Mouse (Mus musculus) MEL (cell line): ENCODE measurements around the gene Cdkn2a. TPM values are rescaled to one million over a fixed set of nuclear protein-coding genes. Genes with fewer than 3 reads are reported as not detected.

Experiments used
- DNase-seq: peaks from one replicate; pipeline ENCODE4 v3.0.0; 2011; ENCODE audit warnings: low read depth, low spot score
- H3K27ac ChIP-seq: 2 replicates; pipeline ENCODE4 v1.5.1; 2012; ENCODE audit warnings: low read depth, mild to moderate bottlenecking, control low read depth, low read length, moderate library complexity; ENCODE audit not compliant: control insufficient read depth
- H3K27me3 ChIP-seq, 2 experiments: fragments of 150-350 bp in 1 of 2; sonication (generic) in 1 of 2; 2 replicates each; pipeline ENCODE4 v1.6.1; 2012; ENCODE audit warnings: low read length in 2 of 2, mild to moderate bottlenecking in 2 of 2, improper control_type of control experiment in 1 of 2, moderate library complexity in 1 of 2; ENCODE audit not compliant: insufficient read depth in 2 of 2, control insufficient read depth in 1 of 2
- H3K36me3 ChIP-seq, 2 experiments: 2 replicates each; pipeline ENCODE4 v1.6.1; 2012 to 2014; ENCODE audit warnings: low read length in 2 of 2, improper control_type of control experiment in 1 of 2, inconsistent platforms in 1 of 2, mild to moderate bottlenecking in 1 of 2; ENCODE audit not compliant: insufficient read depth in 2 of 2, control insufficient read depth in 1 of 2
- H3K4me1 ChIP-seq, 2 experiments: fragments of 150-350 bp in 1 of 2; sonication (generic) in 1 of 2; 2 replicates each; pipeline ENCODE4 v1.6.1; 2012; ENCODE audit warnings: low read length in 2 of 2, improper control_type of control experiment in 1 of 2, mild to moderate bottlenecking in 1 of 2; ENCODE audit not compliant: insufficient read depth in 2 of 2, control insufficient read depth in 1 of 2
- H3K4me3 ChIP-seq, 2 experiments: fragments of 150-350 bp in 1 of 2; sonication (generic) in 1 of 2; 2 replicates each; pipeline ENCODE4 v1.5.1; 2012; ENCODE audit warnings: low read depth in 2 of 2, low read length in 2 of 2, mild to moderate bottlenecking in 2 of 2, moderate library complexity in 2 of 2, control low read depth in 1 of 2, improper control_type of control experiment in 1 of 2; ENCODE audit not compliant: control insufficient read depth in 1 of 2, insufficient read depth in 1 of 2
- H3K79me2 ChIP-seq: 2 replicates; pipeline ENCODE4 v1.6.1; 2012; ENCODE audit warnings: mild to moderate bottlenecking, low read length, moderate library complexity; ENCODE audit not compliant: control insufficient read depth, poor library complexity, insufficient read depth
- H3K9ac ChIP-seq: 2 replicates; pipeline ENCODE4 v1.6.1; 2012; ENCODE audit warnings: low read depth, mild to moderate bottlenecking, control low read depth, low read length, moderate library complexity; ENCODE audit not compliant: control insufficient read depth, poor library complexity, severe bottlenecking
- H3K9me3 ChIP-seq: fragments of 150-350 bp; sonication (generic); replicated peaks from 2 replicates; pipeline ENCODE4 v1.6.1; 2012; ENCODE audit warnings: mild to moderate bottlenecking, low read length, improper control_type of control experiment, moderate library complexity; ENCODE audit not compliant: insufficient read depth
- CHD1 ChIP-seq: IDR thresholded peaks from 2 replicates; pipeline ENCODE4 v1.6.1; 2012; ENCODE audit warnings: low read depth, mild to moderate bottlenecking, inconsistent platforms, low read length, improper control_type of control experiment
- CHD2 ChIP-seq: IDR thresholded peaks from 2 replicates; pipeline ENCODE4 v1.6.1; 2011; ENCODE audit warnings: low read length, improper control_type of control experiment
- CTCF ChIP-seq, 3 experiments: IDR thresholded peaks in 2 of 3; conservative IDR thresholded peaks in 1 of 3; 2 replicates each; pipeline ENCODE4 v1.5.1; 2011 to 2012; ENCODE audit warnings: low read length in 3 of 3, low read depth in 2 of 3, mild to moderate bottlenecking in 2 of 3, improper control_type of control experiment in 1 of 3, inconsistent platforms in 1 of 3, mixed read lengths in 1 of 3, moderate library complexity in 1 of 3; ENCODE audit not compliant: control insufficient read depth in 1 of 3, insufficient read depth in 1 of 3, poor library complexity in 1 of 3, severe bottlenecking in 1 of 3
- E2F4 ChIP-seq: IDR thresholded peaks from 2 replicates; pipeline ENCODE4 v1.6.1; 2011; ENCODE audit warnings: low read depth, low read length, improper control_type of control experiment, borderline replicate concordance
- ELF1 ChIP-seq: IDR thresholded peaks from 2 replicates; pipeline ENCODE4 v1.6.1; 2014; ENCODE audit warnings: low read depth, mild to moderate bottlenecking, inconsistent platforms, low read length, improper control_type of control experiment, moderate library complexity
- EP300 ChIP-seq, 2 experiments: IDR thresholded peaks; 2 replicates each; pipeline ENCODE4 v1.6.1; 2011; ENCODE audit warnings: improper control_type of control experiment in 2 of 2, low read length in 2 of 2, low read depth in 1 of 2, mild to moderate bottlenecking in 1 of 2
- ETS1 ChIP-seq: IDR thresholded peaks from 2 replicates; pipeline ENCODE4 v1.6.1; 2012; ENCODE audit warnings: low read depth, mild to moderate bottlenecking, inconsistent platforms, low read length, improper control_type of control experiment, moderate library complexity
- MAFK ChIP-seq: IDR thresholded peaks from 2 replicates; pipeline ENCODE4 v1.6.1; 2011; ENCODE audit warnings: low read depth, mild to moderate bottlenecking, low read length, improper control_type of control experiment, borderline replicate concordance
- MXI1 ChIP-seq: IDR thresholded peaks from 2 replicates; pipeline ENCODE4 v1.6.1; 2011; ENCODE audit warnings: mild to moderate bottlenecking, low read depth, low read length, improper control_type of control experiment
- NELFE ChIP-seq: IDR thresholded peaks from 2 replicates; pipeline ENCODE4 v1.6.1; 2011; ENCODE audit warnings: low read depth, low read length, improper control_type of control experiment
- NRF1 ChIP-seq: IDR thresholded peaks from 2 replicates; pipeline ENCODE4 v1.6.1; 2014; ENCODE audit warnings: low read depth, mild to moderate bottlenecking, inconsistent platforms, low read length, improper control_type of control experiment, moderate library complexity; ENCODE audit not compliant: poor library complexity, insufficient read depth, severe bottlenecking
- SMC3 ChIP-seq: IDR thresholded peaks from 2 replicates; pipeline ENCODE4 v1.6.1; 2011; ENCODE audit warnings: low read depth, low read length, improper control_type of control experiment
- TAL1 ChIP-seq: IDR thresholded peaks from 2 replicates; pipeline ENCODE4 v1.6.1; 2012; ENCODE audit warnings: mild to moderate bottlenecking, inconsistent platforms, low read length, moderate library complexity, mixed read lengths
- TBP ChIP-seq: IDR thresholded peaks from 2 replicates; pipeline ENCODE4 v1.8.0; 2011; ENCODE audit warnings: low read depth, low read length, improper control_type of control experiment
- USF1 ChIP-seq: IDR thresholded peaks from 2 replicates; pipeline ENCODE4 v1.6.1; 2014; ENCODE audit warnings: low read depth, mild to moderate bottlenecking, inconsistent platforms, low read length, improper control_type of control experiment, moderate library complexity
- USF2 ChIP-seq, 2 experiments: IDR thresholded peaks; 2 replicates each; pipeline ENCODE4 v1.6.1; 2011 to 2012; ENCODE audit warnings: improper control_type of control experiment in 2 of 2, low read length in 2 of 2, borderline replicate concordance in 1 of 2, inconsistent platforms in 1 of 2, low read depth in 1 of 2, mild to moderate bottlenecking in 1 of 2; ENCODE audit not compliant: insufficient read depth in 1 of 2
- ZC3H11A ChIP-seq: IDR thresholded peaks from 2 replicates; pipeline ENCODE4 v1.6.1; 2012; ENCODE audit warnings: low read depth, mild to moderate bottlenecking, inconsistent platforms, low read length, improper control_type of control experiment
- ZNF384 ChIP-seq: IDR thresholded peaks from 2 replicates; pipeline ENCODE4 v1.6.1; 2012; ENCODE audit warnings: low read depth, mild to moderate bottlenecking, inconsistent platforms, low read length, improper control_type of control experiment
- polyA plus RNA-seq, 2 experiments: library from polyadenylated mRNA; stranded (reverse) in 1 of 2; unstranded in 1 of 2; fragments of >175 nt in 1 of 2; fragments of >200 nt in 1 of 2; gene quantifications; 2 replicates each; pipeline versions ENCODE4 v1.2.1 to v1.2.4; 2012; ENCODE audit warnings: low replicate concordance in 2 of 2, low read depth in 1 of 2; ENCODE audit not compliant: insufficient read length in 2 of 2, insufficient read depth in 1 of 2, missing spikeins in 1 of 2
- total RNA-seq: library from RNA; depleted of rRNA; stranded (reverse); fragments of 300-350 nt; gene quantifications from 2 replicates; pipeline ENCODE4 v1.2.3, GENCODE M21; 2012

Cdkn2a gene
- total and polyA plus RNA-seq, 3 experiments = 163 to 355 TPM; not detected in 1

DNA sequence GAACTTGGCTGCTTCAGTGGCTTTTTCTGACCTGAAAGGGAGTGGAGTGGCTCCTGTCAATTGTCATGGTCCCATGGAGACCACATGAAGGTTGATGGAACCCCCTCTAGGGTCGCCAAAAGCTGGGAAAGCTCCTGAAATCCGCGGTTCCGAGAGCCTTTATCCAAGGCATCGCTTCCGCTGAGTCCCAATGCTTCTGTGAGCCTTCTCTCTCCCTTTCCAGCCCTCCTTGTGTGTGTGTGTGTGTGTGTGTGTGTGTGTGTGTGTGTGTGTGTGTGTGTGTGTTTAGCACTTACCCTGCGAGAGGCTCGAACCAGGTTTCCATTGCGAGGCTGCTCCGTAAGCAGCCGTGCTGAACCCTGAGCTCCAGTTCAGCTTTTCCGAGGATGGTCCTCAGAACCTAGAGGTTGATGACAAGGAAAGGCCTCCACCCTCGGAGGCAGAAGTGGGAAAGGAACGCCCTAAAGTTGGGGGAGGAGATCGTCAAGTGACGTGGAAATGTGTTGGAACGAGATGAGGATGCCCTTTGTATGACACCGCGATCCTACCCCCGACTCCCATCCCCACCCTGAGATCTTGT, 21.4 kb downstream of the Cdkn2a start:
- Histone ChIP-seq H3K27me3 (no peaks in the 10 kb centered on the region), H3K27ac (no peak overlapping the region), H3K9ac (no peak overlapping the region), H3K4me1 (no peaks in the 10 kb centered on the region), H3K9me3 (no peaks in the 10 kb centered on the region), H3K36me3 (0 out of 4 replicates have a peak, but pooled peaks cover 0 to 7% of the 10 kb centered on the region in 2 experiments), H3K4me3 (no peak overlapping the region), H3K79me2 (no peaks in the 10 kb centered on the region)
- no peak for DNase-seq
- TF ChIP-seq ZC3H11A (no peak), USF1 (no peak), MAFK (no peak), EP300 (IDR thresholded peaks at IDR 0.05; ENCODE audit: low read depth in 1 of 2, low read length in 2 of 2) (no peak), TBP (no peak), USF2 (IDR thresholded peaks at IDR 0.05; ENCODE audit: borderline replicate concordance in 1 of 2, insufficient read depth in 1 of 2, low read depth in 1 of 2, low read length in 2 of 2) (no peak), NRF1 (no peak), CTCF (IDR thresholded peaks at IDR 0.05 in 2 of 3, conservative IDR thresholded peaks at IDR 0.05 in 1 of 3; ENCODE audit: control insufficient read depth in 1 of 3, insufficient read depth in 1 of 3, low read depth in 2 of 3, low read length in 3 of 3, poor library complexity in 1 of 3, severe bottlenecking in 1 of 3) (no peak), E2F4 (no peak), MXI1 (no peak), ETS1 (no peak), CHD2 (no peak), NELFE (no peak), SMC3 (no peak), ZNF384 (no peak), TAL1 (no peak), CHD1 (no peak)

DNA sequence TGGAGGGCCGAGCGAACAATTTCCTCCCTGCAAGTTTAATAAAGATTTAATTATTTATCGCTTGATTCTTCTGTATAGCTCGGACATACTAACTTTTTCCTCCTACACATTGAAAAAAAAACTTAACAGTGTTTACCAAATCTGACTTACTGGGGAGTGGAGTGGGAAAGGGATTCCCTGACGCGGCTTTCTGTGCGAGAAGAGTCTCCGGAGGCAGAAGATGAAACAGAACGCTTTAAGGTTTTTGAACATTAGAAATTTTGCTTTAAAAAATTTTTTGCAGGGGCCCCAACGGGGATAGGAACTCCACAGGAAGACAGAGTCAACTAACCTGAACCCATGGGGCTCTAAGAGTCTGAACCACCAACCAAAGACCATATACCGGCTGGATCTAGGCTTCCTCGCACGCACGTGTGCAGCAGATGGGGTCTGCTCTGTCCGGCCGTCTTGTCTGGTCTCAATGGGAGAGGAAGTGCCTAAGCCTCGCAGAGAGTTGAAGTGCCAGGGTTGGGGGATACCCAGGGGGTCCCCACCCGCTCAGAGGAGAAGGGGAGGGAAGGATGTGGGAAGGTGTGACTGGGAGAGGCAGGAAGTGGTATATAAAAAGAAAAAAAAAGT, 22.2 kb downstream of the Cdkn2a start:
- Histone ChIP-seq H3K36me3 (0 out of 4 replicates have a peak, but pooled peaks cover 0 to 7% of the 10 kb centered on the region in 2 experiments), H3K79me2 (no peaks in the 10 kb centered on the region), H3K4me3 (no peak overlapping the region), H3K27me3 (no peaks in the 10 kb centered on the region), H3K9me3 (no peaks in the 10 kb centered on the region), H3K4me1 (no peaks in the 10 kb centered on the region), H3K9ac (no peak overlapping the region), H3K27ac (no peak overlapping the region)
- TF ChIP-seq ELF1 = 0 out of 2 replicates have a peak, but pooled peaks have one; percentile 5
- TF ChIP-seq MXI1 = no peak
- no peak for DNase-seq
